Mouse (Mus musculus) lung, adult 2 months (tissue): ENCODE data around the gene H2afz.

ENCODE experiments used
- CTCF ChIP-seq: fragments of 200-500 bp; IDR thresholded peaks from 2 replicates; pipeline ENCODE4 v1.5.1; 2011; ENCODE audit warnings: mild to moderate bottlenecking, low read length, control low read depth; ENCODE audit not compliant: insufficient read depth
- POLR2A ChIP-seq: fragments of 200-500 bp; IDR thresholded peaks from 2 replicates; pipeline ENCODE4 v1.6.1; 2011; ENCODE audit warnings: low read depth, mild to moderate bottlenecking, control low read depth, low read length, borderline replicate concordance; ENCODE audit errors: extremely low read depth

DNA sequence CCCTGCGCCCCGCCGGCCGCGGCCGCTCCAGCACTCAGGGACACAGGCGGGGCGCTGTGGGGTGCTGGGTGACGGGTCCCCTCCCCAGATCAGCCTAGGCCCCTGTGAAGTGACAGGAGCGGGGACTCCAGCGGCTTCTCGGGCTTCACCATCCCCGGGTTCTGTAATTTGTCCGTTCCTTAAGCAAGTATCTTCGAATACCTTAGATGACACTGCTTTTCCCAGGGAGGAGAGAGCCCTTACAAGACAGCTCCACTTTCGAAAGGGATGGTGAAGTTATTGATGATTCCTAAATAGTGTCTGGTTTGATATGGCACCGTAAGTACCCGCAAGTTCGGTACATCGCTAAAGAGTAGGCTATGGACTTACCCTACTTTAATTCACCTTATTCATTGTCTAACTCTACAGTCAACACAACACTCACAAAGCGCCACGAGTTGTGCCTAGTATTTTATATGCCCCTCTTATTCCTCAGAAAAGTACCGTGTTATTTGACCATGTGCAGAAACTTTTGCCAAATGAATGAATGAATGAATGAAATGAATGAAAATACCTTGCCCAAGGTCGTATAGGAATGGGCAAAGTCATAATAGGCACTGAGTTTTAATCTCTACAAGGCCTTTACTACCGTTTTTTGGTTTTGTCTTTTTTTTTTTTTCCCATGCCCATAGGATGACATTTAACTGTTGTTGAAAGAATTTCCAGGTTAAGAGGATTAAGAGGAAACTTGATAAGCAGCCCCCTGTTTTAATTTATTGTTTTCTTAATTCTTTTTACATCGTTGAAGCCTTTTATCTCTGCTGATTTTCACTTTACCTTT, 4.0 kb downstream of the H2afz start:
- TF ChIP-seq CTCF (no peak), POLR2A (no peak)
